Mouse (Mus musculus): ENCODE measurements at regions not wholly inside any gene's neighbourhood (a gene's known extent, or its start where the extent isn't known, plus 50 kb on each side); places are given as distances from the start of the nearest gene placed in this dataset.

DNA sequence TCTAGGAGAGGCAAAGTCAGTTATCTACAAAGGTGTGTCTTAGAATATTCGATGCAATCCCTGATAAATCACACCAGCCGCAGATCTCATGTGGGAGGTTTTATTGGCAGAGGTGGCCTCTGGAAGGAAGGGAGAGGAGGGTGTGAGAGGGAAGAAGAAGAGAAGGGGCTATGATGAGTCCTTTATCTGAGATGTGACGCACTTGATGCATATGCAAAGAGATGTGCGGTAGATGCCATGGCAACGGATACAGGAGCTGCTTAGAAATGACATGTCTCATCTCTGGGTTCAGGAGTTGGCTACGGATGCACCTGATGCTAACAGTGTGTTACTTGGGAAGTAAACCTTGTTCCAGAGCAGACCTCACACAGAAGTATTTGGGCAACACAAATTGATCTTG lies 718.6 kb upstream of the Gm21961 start:
- no peak for ATAC-seq

DNA sequence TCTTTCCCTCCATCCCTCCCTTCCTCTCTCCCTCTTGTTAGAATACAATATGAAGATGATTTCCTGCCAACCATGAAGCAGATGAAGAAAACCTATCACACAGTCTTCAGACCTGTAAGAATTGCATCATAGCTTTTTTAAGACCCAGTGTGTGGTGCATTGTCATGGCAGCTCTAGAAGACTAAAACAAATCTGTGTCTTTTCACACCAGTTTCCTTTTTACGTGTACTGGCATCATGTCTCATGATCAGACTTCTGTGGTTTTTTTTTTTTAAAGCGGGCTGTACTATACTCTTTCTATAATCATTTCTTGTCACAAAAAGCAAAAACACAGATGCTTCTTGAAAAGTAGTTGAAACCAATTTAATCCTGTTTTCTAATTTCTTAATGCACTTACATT lies 716.6 kb upstream of the Gm21961 start:
- ATAC-seq, result peak; percentile 82

DNA sequence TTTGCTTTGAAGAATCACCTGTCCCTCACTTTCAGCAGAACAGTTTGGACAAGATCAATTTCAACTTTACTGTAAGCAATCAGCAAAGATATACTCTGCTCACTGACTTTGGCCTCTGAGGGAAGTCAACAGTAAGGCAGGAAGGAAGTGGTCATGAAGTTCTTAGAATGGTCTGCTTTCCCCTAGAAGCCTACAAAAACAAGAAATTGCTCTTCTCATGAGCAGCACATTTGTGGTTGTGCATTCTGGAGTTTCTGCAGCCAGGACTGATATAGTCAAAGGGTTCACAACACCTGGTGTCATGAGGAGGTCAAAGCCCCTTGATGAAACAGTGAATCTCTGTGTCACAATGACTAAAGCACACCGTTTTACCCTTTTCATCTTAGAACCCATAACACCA lies 712.4 kb upstream of the Gm21961 start:
- ATAC-seq, result peak; percentile 79

DNA sequence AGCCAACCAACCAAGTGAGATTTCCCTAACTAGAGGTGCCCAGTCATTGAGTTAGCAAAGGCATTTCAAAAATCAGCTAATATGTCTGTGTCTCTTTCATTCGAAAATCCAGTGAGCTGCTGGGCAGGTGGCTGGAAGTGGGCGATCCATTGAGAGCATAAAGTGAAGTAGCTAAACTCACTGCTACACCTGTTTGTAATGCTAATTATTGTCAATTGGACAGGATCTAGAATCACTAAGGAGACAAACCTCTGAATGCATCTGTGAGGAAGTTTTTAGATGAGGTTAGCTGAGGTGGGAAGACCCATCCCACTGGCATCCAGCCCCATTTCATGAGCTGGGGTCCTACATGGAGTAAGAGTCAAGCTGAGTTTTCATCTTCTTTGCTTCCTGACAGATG lies 711.6 kb upstream of the Gm21961 start:
- no peak for ATAC-seq

DNA sequence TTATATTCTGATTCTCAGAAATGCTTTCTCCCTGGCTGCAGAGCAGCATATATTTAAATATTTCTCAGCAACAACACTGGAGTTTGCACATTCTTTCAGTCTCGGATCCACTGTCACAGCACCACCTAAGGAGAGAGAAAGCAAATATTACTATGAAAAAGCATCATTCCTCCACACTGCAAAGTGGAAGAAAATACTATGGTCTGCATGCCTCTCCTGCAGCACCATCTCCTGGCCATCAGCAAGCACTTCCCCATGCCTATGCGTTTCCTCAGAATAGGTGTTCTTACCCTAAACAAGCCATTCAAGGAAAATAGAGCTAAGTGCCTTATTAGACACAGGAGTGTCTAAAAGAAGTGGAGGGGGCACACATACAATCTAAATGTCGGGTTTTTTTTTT lies 688.9 kb upstream of the Gm21961 start:
- ATAC-seq, result peak; percentile 84

DNA sequence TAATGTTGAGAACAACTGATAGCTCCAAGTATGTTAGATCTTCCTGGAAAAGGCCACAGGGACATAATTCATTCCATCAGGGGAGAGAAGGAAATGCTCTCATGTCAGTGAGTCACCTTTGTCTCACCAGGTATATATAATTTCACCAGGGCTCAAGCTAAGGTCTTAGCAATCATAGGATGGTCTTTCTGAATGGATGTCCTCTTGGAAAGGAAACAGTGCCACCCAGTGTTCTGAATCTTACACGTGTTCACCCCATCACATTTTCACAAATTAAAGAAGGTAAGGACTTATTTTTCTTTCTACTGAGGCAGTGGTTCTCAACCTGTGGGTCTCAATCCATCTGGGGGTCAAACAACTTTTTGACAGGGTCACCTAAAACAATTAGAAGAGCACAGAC lies 686.8 kb upstream of the Gm21961 start:
- no peak for ATAC-seq

DNA sequence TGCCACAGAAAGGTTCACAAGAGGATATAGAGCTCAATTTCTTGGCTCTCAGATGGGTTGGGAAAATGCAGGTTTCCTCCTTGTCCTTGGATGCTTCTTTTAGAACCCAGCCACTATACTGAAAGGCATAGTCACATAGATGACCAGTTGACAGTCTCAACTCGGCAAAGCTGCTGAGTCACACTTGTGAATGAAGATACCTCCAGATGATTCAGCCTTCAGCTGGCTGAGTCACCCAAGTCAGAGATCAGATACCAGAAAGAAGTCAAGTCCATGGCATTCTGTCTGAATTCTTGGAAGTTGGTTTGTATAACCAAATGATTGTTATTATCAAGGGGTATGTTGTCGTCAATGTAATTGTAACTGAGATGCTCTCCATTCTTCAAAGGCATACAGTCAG lies 683.9 kb upstream of the Gm21961 start:
- no peak for ATAC-seq

Measured in CD4-positive, CD25-positive, alpha-beta regulatory T cell, adult 4 months (primary cell).